Mouse (Mus musculus) testis, adult 2 months (tissue): ENCODE measurements around the gene Wdtc1. TPM values are rescaled to one million over a fixed set of nuclear protein-coding genes. Genes with fewer than 3 reads are reported as not detected.
A peak's percentile ranks its signal among the peaks of the same experiment; 100 is the strongest.

Experiments
- H3K27ac ChIP-seq: fragments of 200-500 bp; 2 replicates; pipeline ENCODE4 v1.5.1; 2012; ENCODE audit warnings: low read depth, low read length; ENCODE audit not compliant: control insufficient read depth, insufficient read depth
- H3K27me3 ChIP-seq: fragments of 200-500 bp; 2 replicates; pipeline ENCODE4 v1.6.1; 2012; ENCODE audit warnings: mild to moderate bottlenecking, low read length, moderate library complexity; ENCODE audit not compliant: control insufficient read depth, insufficient read depth
- H3K36me3 ChIP-seq: fragments of 200-500 bp; 2 replicates; pipeline ENCODE4 v1.6.1; 2012; ENCODE audit warnings: mild to moderate bottlenecking, low read length; ENCODE audit not compliant: control insufficient read depth, insufficient read depth
- H3K4me1 ChIP-seq: fragments of 200-500 bp; 2 replicates; pipeline ENCODE4 v1.6.1; 2012; ENCODE audit warnings: low read length; ENCODE audit not compliant: control insufficient read depth, insufficient read depth
- H3K4me3 ChIP-seq: fragments of 200-500 bp; 2 replicates; pipeline ENCODE4 v1.5.1; 2012; ENCODE audit warnings: low read depth, mild to moderate bottlenecking, low read length, moderate library complexity, mixed read lengths; ENCODE audit not compliant: control insufficient read depth
- CTCF ChIP-seq: fragments of 200-500 bp; IDR thresholded peaks from 2 replicates; pipeline ENCODE4 v1.5.1; 2012; ENCODE audit warnings: low read depth, mild to moderate bottlenecking, inconsistent platforms, low read length, moderate library complexity; ENCODE audit not compliant: control insufficient read depth, insufficient read depth, insufficient replicate concordance
- POLR2A ChIP-seq: fragments of 200-500 bp; IDR thresholded peaks from 2 replicates; pipeline ENCODE4 v1.6.1; 2012; ENCODE audit warnings: low read depth, mild to moderate bottlenecking, inconsistent platforms, low read length, moderate library complexity; ENCODE audit not compliant: control insufficient read depth
- polyA plus RNA-seq: library from polyadenylated mRNA; depleted of rRNA; stranded (reverse); fragments of >200 nt; gene quantifications from 2 replicates; pipeline ENCODE4 v1.2.3, GENCODE M21; 2012

The Wdtc1 gene
- polyA plus RNA-seq, 1 experiment, result 323 TPM

- Histone ChIP-seq H3K36me3 (peaks cover 6% of the 10 kb centered on the region), H3K4me1 (no peaks in the 10 kb centered on the region; the same call in 1 of the 2 replicates), H3K4me3 (no peak overlapping the region), H3K27ac (no peak overlapping the region), H3K27me3 (no peaks in the 10 kb centered on the region)
- TF ChIP-seq POLR2A (no peak), CTCF (no peak)
Measured at GRCm38 (mm10) chr4:133268931-133269330, 84.3 kb downstream of the Wdtc1 start.

- Histone ChIP-seq H3K4me3 (no peak overlapping the region), H3K27ac (peak overlapping the region; percentile 2; the same call in 1 of the 2 replicates), H3K36me3 (peaks cover 6% of the 10 kb centered on the region), H3K4me1 (no peaks in the 10 kb centered on the region; the same call in 1 of the 2 replicates), H3K27me3 (no peaks in the 10 kb centered on the region)
- TF ChIP-seq POLR2A (no peak), CTCF (no peak)
Measured at GRCm38 (mm10) chr4:133266248-133266880, 86.9 kb downstream of the Wdtc1 start.

GRCm38 (mm10) chr4:133265759-133266158 lies 87.5 kb downstream of the Wdtc1 start:
- Histone ChIP-seq H3K36me3 (peaks cover 6% of the 10 kb centered on the region), H3K4me1 (no peaks in the 10 kb centered on the region; the same call in 1 of the 2 replicates), H3K27me3 (no peaks in the 10 kb centered on the region), H3K27ac (no peak overlapping the region), H3K4me3 (no peak overlapping the region)
- TF ChIP-seq POLR2A (no peak), CTCF (no peak)

GRCm38 (mm10) chr4:133265297-133265696 lies 88.0 kb downstream of the Wdtc1 start:
- TF ChIP-seq POLR2A (no peak), CTCF (no peak)
- Histone ChIP-seq H3K4me3 (no peak overlapping the region), H3K4me1 (no peaks in the 10 kb centered on the region), H3K36me3 (peaks cover 6% of the 10 kb centered on the region; the same call in 1 of the 2 replicates), H3K27me3 (no peaks in the 10 kb centered on the region), H3K27ac (no peak overlapping the region)

- H3K4me1 ChIP-seq, result no peaks in the 10 kb centered on the region
- no peaks in the 10 kb centered on the region for H3K27me3 ChIP-seq
- peaks cover 6% of the 10 kb centered on the region; the same call in 1 of the 2 replicates for H3K36me3 ChIP-seq
- H3K4me3 ChIP-seq, result no peak overlapping the region
- no peak overlapping the region for H3K27ac ChIP-seq
- TF ChIP-seq POLR2A, result no peak
- no peak for TF ChIP-seq CTCF
Measured at GRCm38 (mm10) chr4:133264559-133264958, 88.7 kb downstream of the Wdtc1 start.

GRCm38 (mm10) chr4:133263756-133264155 lies 89.5 kb downstream of the Wdtc1 start:
- H3K27ac ChIP-seq, result no peak overlapping the region
- TF ChIP-seq CTCF (no peak), POLR2A (no peak)

GRCm38 (mm10) chr4:133262882-133263281 lies 90.4 kb downstream of the Wdtc1 start, which contains the start of gene Sytl1:
Gene Sytl1, minus strand, starts transcription at chr4:133263113.
- H3K4me3 ChIP-seq, result no peak within 1 kb of the TSS
- H3K36me3 ChIP-seq, result peaks cover 6% of the 10 kb centered on the region; the same call in 1 of the 2 replicates
- no peaks in the 10 kb centered on the region for H3K4me1 ChIP-seq
- TF ChIP-seq CTCF (no peak), POLR2A (no peak)
- H3K27me3 ChIP-seq, result no peaks in the 10 kb centered on the region
- no peak within 1 kb of the TSS for H3K27ac ChIP-seq

More at GRCm38 (mm10) chr4:133263756-133264155, 89.5 kb downstream of the Wdtc1 start:
- Histone ChIP-seq H3K4me1 (no peaks in the 10 kb centered on the region), H3K4me3 (no peak overlapping the region), H3K36me3 (peaks cover 6% of the 10 kb centered on the region; the same call in 1 of the 2 replicates), H3K27me3 (no peaks in the 10 kb centered on the region)
